Mouse (Mus musculus): ENCODE measurements around the gene Rbm17. TPM values are rescaled to one million over a fixed set of nuclear protein-coding genes. Genes with fewer than 3 reads are reported as not detected.
A peak's percentile ranks its signal among the peaks of the same experiment; 100 is the strongest.

The Rbm17 gene
- total RNA-seq, 2 experiments from 2014 or later = 105 to 113 TPM

GRCm38 (mm10) chr2:11597906-11598305, 6.0 kb downstream of the Rbm17 start:
- no peak for DNase-seq (ENCODE audit: low spot score in 2 of 2)

- no peak for DNase-seq (ENCODE audit: low spot score in 2 of 2)
These were observed 7.3 kb downstream of the Rbm17 start for GRCm38 (mm10) chr2:11596690-11597089.

- DNase-seq (ENCODE audit: low spot score in 2 of 2) = no peak
These were observed 16.0 kb downstream of the Rbm17 start for GRCm38 (mm10) chr2:11587996-11588395.

GRCm38 (mm10) chr2:11579399-11579798, 24.6 kb downstream of the Rbm17 start:
- no peak for DNase-seq (ENCODE audit: low spot score in 2 of 2)

- no peak for DNase-seq (ENCODE audit: low spot score in 2 of 2)
These were observed 25.8 kb downstream of the Rbm17 start for GRCm38 (mm10) chr2:11578187-11578586.

GRCm38 (mm10) chr2:11573684-11574083, 30.3 kb downstream of the Rbm17 start:
- DNase-seq (ENCODE audit: low spot score in 2 of 2) = no peak

GRCm38 (mm10) chr2:11571004-11571535, 32.9 kb downstream of the Rbm17 start:
- peak in 1 of 2 experiments; percentile 39 for DNase-seq (ENCODE audit: low spot score in 2 of 2)

GRCm38 (mm10) chr2:11568471-11568870, 35.5 kb downstream of the Rbm17 start:
- peak in 1 of 2 experiments; percentile 29 for DNase-seq (ENCODE audit: low spot score in 2 of 2)

GRCm38 (mm10) chr2:11567781-11568362, 36.1 kb downstream of the Rbm17 start:
- DNase-seq (ENCODE audit: low spot score in 2 of 2) = peak in 1 of 2 experiments; percentile 63

- no peak for DNase-seq (ENCODE audit: low spot score in 2 of 2)
These were observed 37.1 kb downstream of the Rbm17 start for GRCm38 (mm10) chr2:11566898-11567297.

- no peak for DNase-seq (ENCODE audit: low spot score in 2 of 2)
These were observed 37.7 kb downstream of the Rbm17 start for GRCm38 (mm10) chr2:11566241-11566640.

GRCm38 (mm10) chr2:11564768-11565167, 39.2 kb downstream of the Rbm17 start:
- DNase-seq (ENCODE audit: low spot score in 2 of 2) = no peak

GRCm38 (mm10) chr2:11563256-11563655, 40.7 kb downstream of the Rbm17 start:
- no peak for DNase-seq (ENCODE audit: low spot score in 2 of 2)

- no peak for DNase-seq (ENCODE audit: low spot score in 2 of 2)
These were observed 45.3 kb downstream of the Rbm17 start for GRCm38 (mm10) chr2:11558654-11559053.

- DNase-seq (ENCODE audit: low spot score in 2 of 2) = no peak
These were observed 46.7 kb downstream of the Rbm17 start for GRCm38 (mm10) chr2:11557244-11557643.

GRCm38 (mm10) chr2:11555316-11555715, 48.6 kb downstream of the Rbm17 start:
- DNase-seq (ENCODE audit: low spot score in 2 of 2) = no peak

GRCm38 (mm10) chr2:11553471-11554400, 50.2 kb downstream of the Rbm17 start, which contains the start of gene Pfkfb3:
Pfkfb3 (minus strand) TSS chr2:11554077.
- peak; percentile 76 to 79 for DNase-seq (ENCODE audit: low spot score in 2 of 2)

GRCm38 (mm10) chr2:11552966-11553451, 50.9 kb downstream of the Rbm17 start:
- DNase-seq (ENCODE audit: low spot score in 2 of 2) = peak; percentile 32 to 69

- DNase-seq (ENCODE audit: low spot score in 2 of 2) = no peak
These were observed 51.6 kb downstream of the Rbm17 start for GRCm38 (mm10) chr2:11552297-11552821.

GRCm38 (mm10) chr2:11551726-11552125, 52.2 kb downstream of the Rbm17 start:
- no peak for DNase-seq (ENCODE audit: low spot score in 2 of 2)

GRCm38 (mm10) chr2:11548508-11548907, 55.4 kb downstream of the Rbm17 start:
- DNase-seq (ENCODE audit: low spot score in 2 of 2) = no peak

All from adrenal gland, adult 18-20 months (tissue).